Mouse (Mus musculus) bone marrow, adult 2 months (tissue): ENCODE data around the gene Lamp1.

Experiments
- CTCF ChIP-seq: fragments of 200-500 bp; IDR thresholded peaks from 2 replicates; pipeline ENCODE4 v1.5.1; 2011; ENCODE audit warnings: low read length, control low read depth; ENCODE audit not compliant: control insufficient read depth, insufficient read depth
- POLR2A ChIP-seq: fragments of 200-500 bp; IDR thresholded peaks from 2 replicates; pipeline ENCODE4 v1.6.1; 2011; ENCODE audit warnings: low read depth, mild to moderate bottlenecking, control low read depth, low read length, borderline replicate concordance; ENCODE audit not compliant: control insufficient read depth

DNA sequence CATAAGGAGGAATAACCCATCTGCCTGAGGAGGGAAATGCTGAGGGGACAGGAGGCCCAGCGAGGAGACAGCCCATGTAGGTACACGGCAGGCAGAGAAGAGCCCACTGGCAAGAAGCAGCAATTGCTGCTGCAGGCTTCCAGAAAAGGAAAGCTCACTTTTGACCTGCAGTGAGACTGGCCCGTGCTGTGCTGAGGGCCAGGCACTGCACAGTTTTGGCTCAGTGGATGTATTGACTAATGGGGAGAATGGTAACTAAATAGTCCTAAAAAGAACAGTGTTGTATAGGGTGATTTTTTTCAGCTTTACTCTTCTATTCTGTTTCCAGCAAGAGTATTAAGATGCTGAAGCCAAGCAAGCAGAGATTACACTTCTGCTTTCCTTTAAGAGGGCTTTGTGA is 40.4 kb upstream of the Lamp1 start:
- TF ChIP-seq POLR2A (no peak), CTCF (no peak)
